Comparison of ENCODE assay signal across 21 mouse cellular contexts in the genomic region with DNA sequence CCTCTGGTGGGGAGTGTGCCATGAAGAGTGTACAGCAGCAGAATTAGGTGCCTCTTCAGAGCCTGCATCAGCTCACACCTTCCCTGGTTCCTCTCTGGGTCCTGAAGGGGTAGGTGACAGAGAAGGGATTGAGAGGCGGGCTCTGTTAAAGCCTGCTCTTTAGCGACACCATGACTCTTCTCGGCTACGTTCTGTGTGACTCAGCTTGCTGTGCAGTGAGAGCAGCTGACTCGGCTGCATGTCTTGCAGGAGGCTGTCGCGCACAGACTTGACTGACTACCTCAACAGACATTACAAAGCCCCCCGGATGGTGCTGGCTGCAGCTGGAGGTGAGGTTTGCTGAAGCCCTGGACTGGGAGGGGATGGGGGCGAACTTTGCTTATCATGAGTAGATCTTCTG. TPM values are rescaled to one million over a fixed set of nuclear protein-coding genes. Genes with fewer than 3 reads are reported as not detected.
"Had no signal": no experiment of that assay in that cellular context is flagged by ENCODE, and none has a peak within 500 bp of the region (broad histone marks: within the 10 kb centered on the region; RNA-seq: fewer than 3 reads in every experiment).

No protein-coding gene starts in this region.

- H3K4me2 ChIP-seq: kidney, embryonic 15.5 days; limb, embryonic 13.5 days; liver, embryonic 12.5 days; midbrain, embryonic 12.5 days; neural tube, embryonic 13.5 days had no signal

- H3K9ac ChIP-seq: kidney, embryonic 15.5 days; limb, embryonic 13.5 days; liver, embryonic 12.5 days; midbrain, embryonic 12.5 days; neural tube, embryonic 13.5 days had no signal

- H3K27me3 ChIP-seq: kidney, embryonic 15.5 days; limb, embryonic 13.5 days; liver, embryonic 12.5 days; midbrain, embryonic 12.5 days; neural tube, embryonic 13.5 days had no signal

- H3K27ac ChIP-seq: kidney, embryonic 15.5 days; limb, embryonic 13.5 days; liver, embryonic 12.5 days; midbrain, embryonic 12.5 days; neural tube, embryonic 13.5 days had no signal

- H3K9me3 ChIP-seq: kidney, embryonic 15.5 days; limb, embryonic 13.5 days; liver, embryonic 12.5 days; midbrain, embryonic 12.5 days; neural tube, embryonic 13.5 days had no signal

- DNase-seq: kidney, adult 2 months; kidney, postnatal 14 days; layer of hippocampus, adult 9-11 months; layer of hippocampus, postnatal 36 days; left cerebral cortex, postnatal 4 days; lung, adult 18-20 months; retina, postnatal 1 day; right cerebral cortex, postnatal 14 days; thymus, adult 2 months; thymus, postnatal 25 days had no signal

- H3K4me3 ChIP-seq: kidney, embryonic 15.5 days; limb, embryonic 13.5 days; liver, embryonic 12.5 days; midbrain, embryonic 12.5 days; neural tube, embryonic 13.5 days had no signal

- H3K4me1 ChIP-seq: midbrain, embryonic 12.5 days had no signal

- ATAC-seq: midbrain, embryonic 16.5 days had no signal

RNA-seq across cellular contexts. Expression of a gene that starts 30.7 kb away (rescaled TPM):
- total RNA-seq: layer of hippocampus, postnatal 36 days; left cerebral cortex, postnatal 10 days; megakaryocyte-erythroid progenitor cell, adult 5-6 weeks had no signal
- polyA plus RNA-seq: intestine, embryonic 14.5 days; kidney, embryonic 15.5 days; limb, embryonic 13.5 days; liver, embryonic 12.5 days; midbrain, embryonic 12.5 days; midbrain, embryonic 16.5 days; neural tube, embryonic 13.5 days; urinary bladder, adult 2 months had no signal

RNA-seq across cellular contexts. Expression of a gene that starts 40.7 kb away (rescaled TPM):
- total RNA-seq: megakaryocyte-erythroid progenitor cell, adult 5-6 weeks had no signal
- polyA plus RNA-seq: liver, embryonic 12.5 days; lung, embryonic 16.5 days; midbrain, embryonic 12.5 days; midbrain, embryonic 16.5 days; neural tube, embryonic 13.5 days had no signal
